Mouse (Mus musculus): ENCODE results near the gene Ifitm6. TPM values are rescaled to one million over a fixed set of nuclear protein-coding genes. Genes with fewer than 3 reads are reported as not detected.

Gene Ifitm6
- polyA plus RNA-seq, 1 experiment from 2014 or later, result 0.21 TPM

- CTCF ChIA-PET, result interaction anchor here (0.7 to 3.2 kb wide), 7 partner anchors 18 to 162 kb away, joined by 3 to 41 read pairs (median 3); partner anchors contain the start of genes Ifitm2 and Odf3
- in situ Hi-C loops (cut with MboI; ENCODE audit: low pct_unique_long_range_greater_than_20kb), result loop anchor here (5.0 kb wide), 2 partner anchors 38 to 52 kb away; partner anchors contain the start of genes Gm45717 and Ifitm2
- TF ChIP-seq CTCF (IDR thresholded peaks at IDR 0.05), result no peak
Observed at GRCm38 (mm10) chr7:141009665-141010064, 8.1 kb downstream of the Ifitm6 start.

GRCm38 (mm10) chr7:141008938-141009660 lies 8.6 kb downstream of the Ifitm6 start:
- in situ Hi-C loops (cut with MboI; ENCODE audit: low pct_unique_long_range_greater_than_20kb), result no loop called here
- ChIA-PET POLR2A (interaction anchor here (0.6 to 1.1 kb wide), 4 partner anchors 8 to 52 kb away, joined by 3 to 6 read pairs (median 4); partner anchors contain the start of gene B4galnt4), CTCF (interaction anchor here (0.7 to 3.2 kb wide), 18 partner anchors 19 to 167 kb away, joined by 3 to 41 read pairs (median 4); partner anchors contain the start of genes Ifitm2 and Odf3)
- DNase-seq (ENCODE audit: low read depth, low spot score) (peak; percentile 33), ATAC-seq (peak; percentile 64)
- peak; percentile 99 for TF ChIP-seq CTCF (IDR thresholded peaks at IDR 0.05)
- H3K27me3 ChIP-seq, result no peaks in the 10 kb centered on the region

More at GRCm38 (mm10) chr7:141009665-141010064, 8.1 kb downstream of the Ifitm6 start:
- DNase-seq (ENCODE audit: low read depth, low spot score), result no peak
- ATAC-seq, result no peak
- POLR2A ChIA-PET, result no interaction called here
- H3K27me3 ChIP-seq, result no peaks in the 10 kb centered on the region

- no peaks in the 10 kb centered on the region for H3K27me3 ChIP-seq
- POLR2A ChIA-PET, result interaction anchor here (0.5 to 1.1 kb wide), 6 partner anchors 9 to 112 kb away, joined by 3 to 6 read pairs (median 4); partner anchors contain the start of gene B4galnt4
- peak; percentile 82 for ATAC-seq
- TF ChIP-seq CTCF (IDR thresholded peaks at IDR 0.05), result peak; percentile 59
- CTCF ChIA-PET, result interaction anchor here (0.9 to 3.2 kb wide), 16 partner anchors 18 to 168 kb away, joined by 3 to 41 read pairs (median 4); partner anchors contain the start of genes Ifitm2 and Odf3
- peak; percentile 63 for DNase-seq (ENCODE audit: low read depth, low spot score)
- in situ Hi-C loops (cut with MboI; ENCODE audit: low pct_unique_long_range_greater_than_20kb), result no loop called here
Observed at GRCm38 (mm10) chr7:141008312-141008761, 9.4 kb downstream of the Ifitm6 start.

- DNase-seq (ENCODE audit: low read depth, low spot score) (no peak), ATAC-seq (no peak)
- H3K27me3 ChIP-seq, result no peaks in the 10 kb centered on the region
- ChIA-PET POLR2A (no interaction called here), CTCF (interaction anchor here (0.8 to 3.2 kb wide), 3 partner anchors 41 to 49 kb away, joined by 3 to 41 read pairs (median 3); partner anchors contain the start of gene Ifitm2)
- in situ Hi-C loops (cut with MboI; ENCODE audit: low pct_unique_long_range_greater_than_20kb), result no loop called here
- TF ChIP-seq CTCF (IDR thresholded peaks at IDR 0.05), result no peak
Observed at GRCm38 (mm10) chr7:141006914-141007313, 10.8 kb downstream of the Ifitm6 start.

DNA sequence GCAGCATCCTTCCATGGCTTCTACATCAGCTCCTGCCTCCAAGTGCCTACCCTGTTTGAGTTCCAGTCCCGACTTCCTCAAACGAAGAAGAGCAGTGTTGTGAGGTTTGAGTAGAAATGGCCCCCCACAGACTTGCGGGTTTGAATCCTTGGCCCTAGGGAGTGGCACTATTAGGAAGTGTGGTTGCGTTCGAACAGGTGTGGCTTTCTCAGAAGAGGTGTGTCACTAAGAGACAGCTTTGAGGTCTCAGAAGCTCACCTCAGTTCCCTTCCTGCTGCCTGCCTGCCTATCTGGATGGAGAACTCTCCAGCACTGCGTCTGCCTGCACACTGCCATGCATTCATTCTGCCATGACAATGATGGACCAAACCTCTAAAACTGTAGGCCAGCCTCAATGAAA lies 11.3 kb downstream of the Ifitm6 start:
- ATAC-seq (no peak), DNase-seq (ENCODE audit: low read depth, low spot score) (no peak)
- H3K27me3 ChIP-seq, result no peaks in the 10 kb centered on the region
- no peak for TF ChIP-seq CTCF (IDR thresholded peaks at IDR 0.05)
- ChIA-PET POLR2A (no interaction called here), CTCF (interaction anchor here (0.8 to 1.0 kb wide), 2 partner anchors 47 to 48 kb away, joined by 3 read pairs; no protein-coding TSS in a partner anchor)
- in situ Hi-C loops (cut with MboI; ENCODE audit: low pct_unique_long_range_greater_than_20kb), result no loop called here

DNA sequence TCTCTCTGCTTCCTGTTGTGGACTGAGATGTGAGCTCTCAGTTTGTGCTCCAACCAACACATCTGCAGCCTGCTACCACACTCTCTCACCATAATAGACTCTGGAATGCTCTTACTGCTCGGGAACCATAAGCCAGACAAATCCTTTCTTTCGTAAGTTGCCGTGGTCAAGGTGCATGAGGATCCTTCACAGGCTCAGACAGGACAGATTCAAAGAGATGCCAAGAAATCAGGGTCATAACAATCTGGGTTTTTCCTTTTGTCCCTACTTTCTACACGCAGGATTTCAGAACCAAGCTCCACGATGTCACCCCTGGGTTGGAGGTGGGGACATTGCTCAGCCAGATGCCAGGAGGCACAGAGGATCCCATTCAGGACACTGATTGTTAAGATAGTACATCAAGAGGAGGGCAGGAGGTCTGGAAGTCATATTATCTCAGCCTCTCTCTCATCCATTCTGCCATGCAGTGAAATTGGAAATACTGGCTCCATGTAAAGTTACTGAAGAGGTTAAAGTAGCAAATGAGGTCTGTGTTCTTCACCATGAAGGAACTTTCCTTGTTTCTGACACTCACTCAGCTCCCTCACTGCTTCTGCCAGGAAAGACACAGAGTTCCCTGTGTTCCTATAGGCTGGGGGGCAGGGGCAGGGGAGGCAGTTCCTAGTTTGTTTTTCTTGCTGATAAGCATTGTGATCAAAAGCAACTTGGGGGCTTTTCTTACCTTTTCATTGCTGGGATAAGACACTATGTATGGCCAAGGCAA lies 14.3 kb downstream of the Ifitm6 start:
- TF ChIP-seq CTCF (IDR thresholded peaks at IDR 0.05), result no peak
- no peak for ATAC-seq
- no peaks in the 10 kb centered on the region for H3K27me3 ChIP-seq
- no peak for DNase-seq (ENCODE audit: low read depth, low spot score)
- ChIA-PET POLR2A (no interaction called here), CTCF (no interaction called here)
- in situ Hi-C loops (cut with MboI; ENCODE audit: low pct_unique_long_range_greater_than_20kb), result no loop called here

DNA sequence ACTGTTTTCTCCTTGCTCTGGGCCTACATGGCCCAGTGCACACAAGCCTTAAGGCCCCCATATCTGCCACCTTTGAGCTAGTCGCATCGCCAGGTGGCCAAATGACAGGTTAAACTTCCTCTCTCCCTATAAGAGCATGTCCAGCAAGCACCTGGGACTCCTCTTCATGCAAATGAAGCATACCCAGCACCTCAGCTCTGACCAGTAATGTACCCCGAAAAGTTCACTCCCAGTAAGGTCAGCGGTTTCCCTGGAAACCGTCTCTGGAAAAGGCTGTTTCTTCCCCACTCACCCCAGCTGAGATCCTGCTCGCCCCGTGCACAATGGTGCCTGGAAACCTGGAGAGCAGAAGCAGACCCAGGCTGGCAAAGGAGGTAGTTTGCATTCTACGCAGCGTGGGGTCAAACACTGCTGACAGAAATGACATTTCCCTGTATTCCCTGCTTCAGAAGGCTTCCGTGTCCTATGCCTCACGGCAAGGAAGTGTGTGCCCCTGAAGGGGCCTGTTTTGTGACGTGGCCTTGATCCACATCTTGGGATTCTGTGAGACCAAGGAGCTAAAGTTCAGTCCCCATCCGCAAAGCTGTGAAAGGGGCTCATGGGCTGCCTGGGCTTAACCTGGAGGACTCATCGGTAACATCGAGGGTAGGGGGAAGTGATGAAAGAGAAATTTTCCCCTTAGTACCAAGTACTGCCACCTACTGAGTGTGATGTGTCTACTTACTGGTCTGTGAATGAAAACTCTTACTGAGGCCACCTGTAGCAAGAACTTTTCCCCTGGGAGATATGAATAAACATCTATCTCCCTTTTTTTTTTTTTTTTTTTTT lies 16.6 kb downstream of the Ifitm6 start:
- no peak for ATAC-seq
- in situ Hi-C loops (cut with MboI; ENCODE audit: low pct_unique_long_range_greater_than_20kb), result no loop called here
- TF ChIP-seq CTCF (IDR thresholded peaks at IDR 0.05), result no peak
- ChIA-PET POLR2A (interaction anchor here (0.6 kb wide), 1 partner anchor 893 kb away, joined by 4 read pairs; no protein-coding TSS in a partner anchor), CTCF (no interaction called here)
- DNase-seq (ENCODE audit: low read depth, low spot score), result no peak
- no peaks in the 10 kb centered on the region for H3K27me3 ChIP-seq

DNA sequence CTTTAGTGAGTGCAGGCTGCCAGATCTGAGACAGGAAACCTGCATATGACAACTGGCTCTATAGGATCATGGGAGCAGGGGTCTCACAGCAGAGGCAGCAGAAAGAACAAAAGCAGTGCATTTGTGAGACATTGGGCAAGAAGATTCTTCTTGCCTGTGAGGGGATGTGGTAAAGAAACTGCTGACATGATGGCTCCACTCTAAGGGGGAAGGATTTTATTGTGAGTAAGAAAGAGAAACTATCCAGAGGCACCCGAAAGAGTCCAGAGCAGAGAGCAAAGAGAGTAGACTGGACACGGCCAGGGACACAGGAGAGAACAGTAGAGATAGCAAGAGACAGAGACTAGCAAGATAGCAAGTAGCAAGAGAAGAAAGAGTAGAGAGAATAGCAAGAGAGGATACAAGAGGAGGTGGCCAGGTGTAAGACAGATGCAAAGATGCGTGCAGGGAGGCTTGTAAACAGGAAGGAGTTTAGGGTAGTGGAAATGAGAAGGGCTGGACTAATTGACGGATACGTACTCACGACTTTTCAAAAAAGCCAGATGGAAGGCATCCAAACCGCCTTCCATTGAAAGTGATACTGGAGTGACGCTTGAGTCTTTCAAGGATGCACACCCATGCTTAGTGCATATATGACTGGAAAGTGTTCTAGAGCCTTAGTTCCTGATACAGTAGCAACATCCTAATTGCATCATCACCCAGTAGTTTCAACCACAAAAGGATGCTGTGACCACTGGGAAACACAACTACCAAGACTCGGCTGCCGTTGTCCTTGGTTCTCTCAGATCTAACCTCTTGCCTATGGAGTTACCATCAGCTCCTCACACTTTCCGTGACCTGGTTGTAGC lies 18.6 kb downstream of the Ifitm6 start:
- in situ Hi-C loops (cut with MboI; ENCODE audit: low pct_unique_long_range_greater_than_20kb), result no loop called here
- ATAC-seq (no peak), DNase-seq (ENCODE audit: low read depth, low spot score) (no peak)
- no peak for TF ChIP-seq CTCF (IDR thresholded peaks at IDR 0.05)
- ChIA-PET POLR2A (no interaction called here), CTCF (no interaction called here)
- no peaks in the 10 kb centered on the region for H3K27me3 ChIP-seq

- TF ChIP-seq CTCF (IDR thresholded peaks at IDR 0.05), result no peak
- ATAC-seq (no peak), DNase-seq (ENCODE audit: low read depth, low spot score) (no peak)
- in situ Hi-C loops (cut with MboI; ENCODE audit: low pct_unique_long_range_greater_than_20kb), result no loop called here
- H3K27me3 ChIP-seq, result no peaks in the 10 kb centered on the region
- ChIA-PET POLR2A (no interaction called here), CTCF (no interaction called here)
Observed at GRCm38 (mm10) chr7:140997817-140998216, 19.9 kb downstream of the Ifitm6 start.

Data from Patski (cell line).